Mouse (Mus musculus): ENCODE data around the gene Cytip. TPM values are rescaled to one million over a fixed set of nuclear protein-coding genes. Genes with fewer than 3 reads are reported as not detected.

The Cytip gene
- polyA plus RNA-seq, 1 experiment from 2014 or later = 0.11 TPM

DNA sequence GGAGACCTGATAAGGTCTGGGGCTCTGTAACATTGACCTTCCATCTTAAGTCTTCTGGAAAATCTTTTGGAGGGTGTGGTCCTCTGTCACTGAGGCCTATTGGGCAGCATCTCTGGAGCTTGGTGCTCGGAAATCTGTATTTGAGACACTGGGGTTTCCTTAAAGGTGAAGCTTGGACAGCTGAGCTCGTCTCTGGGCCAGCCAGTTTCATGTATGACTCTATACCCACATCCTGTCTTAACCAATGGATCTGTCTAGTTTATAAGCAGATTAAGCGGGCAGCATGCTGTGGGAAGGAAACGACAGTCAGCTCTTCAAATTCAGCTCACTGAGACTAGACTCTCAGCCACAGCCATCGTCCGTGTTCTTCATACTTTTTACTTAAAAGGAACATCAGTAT, 88.3 kb downstream of the Cytip start:
- WGBS = 89% methylated on average over 6 of the region's 6 CpGs
- H3K4me1 ChIP-seq (replicated peaks; ENCODE audit: control insufficient read depth, insufficient read depth, low read length) = no peaks in the 10 kb centered on the region
- H3K9ac ChIP-seq (ENCODE audit: low read depth, low read length) = no peak overlapping the region
- DNase-seq (ENCODE audit: low spot score) = no peak
- no peaks in the 10 kb centered on the region for H3K36me3 ChIP-seq (ENCODE audit: control insufficient read depth, insufficient read depth, low read length)
- no peaks in the 10 kb centered on the region for H3K9me3 ChIP-seq (ENCODE audit: control insufficient read depth, low read length)
- no peak overlapping the region for H3K4me2 ChIP-seq (replicated peaks; ENCODE audit: low read depth, low read length)
- no peak for ATAC-seq (ENCODE audit: low FRiP score)
- no peaks in the 10 kb centered on the region for H3K27me3 ChIP-seq (ENCODE audit: control insufficient read depth, insufficient read depth, low read length)
- H3K4me3 ChIP-seq (ENCODE audit: low read depth, low read length) = no peak overlapping the region
- no peak overlapping the region for H3K27ac ChIP-seq (ENCODE audit: low read depth, low read length)

DNA sequence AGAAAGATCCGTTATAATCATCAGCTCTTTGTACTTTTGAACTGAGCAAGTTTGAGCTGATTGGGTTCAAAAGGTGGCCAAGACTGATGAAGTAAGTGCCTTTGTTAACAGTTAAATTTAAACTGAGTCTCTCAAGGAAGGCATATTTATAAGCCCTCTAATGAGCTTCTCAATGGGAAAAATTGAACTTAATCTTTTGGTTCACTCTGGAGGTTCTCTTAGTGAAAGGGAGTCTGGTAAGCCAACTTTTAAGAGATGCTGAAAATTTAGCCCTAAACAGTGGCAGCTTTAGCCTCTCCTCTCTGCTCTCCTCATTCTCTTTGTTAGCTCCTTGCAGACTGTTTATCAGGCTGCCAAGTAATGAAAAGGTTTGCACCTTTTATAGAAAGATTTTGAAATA, 100.5 kb downstream of the Cytip start:
- no peaks in the 10 kb centered on the region for H3K9me3 ChIP-seq (ENCODE audit: control insufficient read depth, low read length)
- ATAC-seq (ENCODE audit: low FRiP score) = no peak
- no peak for DNase-seq (ENCODE audit: low spot score)
- no peak overlapping the region for H3K4me2 ChIP-seq (replicated peaks; ENCODE audit: low read depth, low read length)
- no peak overlapping the region for H3K9ac ChIP-seq (ENCODE audit: low read depth, low read length)
- H3K4me3 ChIP-seq (ENCODE audit: low read depth, low read length) = no peak overlapping the region
- no peaks in the 10 kb centered on the region for H3K4me1 ChIP-seq (replicated peaks; ENCODE audit: control insufficient read depth, insufficient read depth, low read length)
- no peak overlapping the region for H3K27ac ChIP-seq (ENCODE audit: low read depth, low read length)
- no peaks in the 10 kb centered on the region for H3K27me3 ChIP-seq (ENCODE audit: control insufficient read depth, insufficient read depth, low read length)
- 66% methylated on average over 1 of the region's 1 CpGs for WGBS
- no peaks in the 10 kb centered on the region for H3K36me3 ChIP-seq (ENCODE audit: control insufficient read depth, insufficient read depth, low read length)

DNA sequence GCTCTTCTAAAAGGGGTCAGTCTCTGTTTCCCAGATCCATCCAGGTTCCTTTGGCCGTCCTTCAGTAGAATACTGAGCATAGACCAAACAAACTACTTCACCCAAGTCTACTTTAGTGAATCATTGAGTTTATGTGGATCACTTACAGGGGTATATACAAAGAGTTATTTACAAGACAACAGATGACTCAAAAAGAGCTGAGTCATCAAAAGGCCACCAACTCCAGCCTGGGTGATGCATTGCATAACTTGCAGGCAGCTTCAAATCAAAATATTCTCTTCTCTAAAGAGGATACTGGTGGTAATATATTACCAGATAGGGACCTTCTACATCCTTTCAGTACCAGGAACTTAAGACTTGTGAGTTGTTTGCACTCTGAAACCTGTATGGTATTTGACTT, 108.9 kb downstream of the Cytip start:
- Histone ChIP-seq H3K27me3 (ENCODE audit: control insufficient read depth, insufficient read depth, low read length) (no peaks in the 10 kb centered on the region), H3K9ac (ENCODE audit: low read depth, low read length) (no peak overlapping the region), H3K4me1 (replicated peaks; ENCODE audit: control insufficient read depth, insufficient read depth, low read length) (no peaks in the 10 kb centered on the region), H3K4me3 (ENCODE audit: low read depth, low read length) (no peak overlapping the region), H3K27ac (ENCODE audit: low read depth, low read length) (no peak overlapping the region), H3K36me3 (ENCODE audit: control insufficient read depth, insufficient read depth, low read length) (no peaks in the 10 kb centered on the region), H3K4me2 (replicated peaks; ENCODE audit: low read depth, low read length) (no peak overlapping the region), H3K9me3 (ENCODE audit: control insufficient read depth, low read length) (no peaks in the 10 kb centered on the region)
- ATAC-seq (ENCODE audit: low FRiP score) = no peak
- 85% methylated on average over 1 of the region's 1 CpGs for WGBS
- no peak for DNase-seq (ENCODE audit: low spot score)

DNA sequence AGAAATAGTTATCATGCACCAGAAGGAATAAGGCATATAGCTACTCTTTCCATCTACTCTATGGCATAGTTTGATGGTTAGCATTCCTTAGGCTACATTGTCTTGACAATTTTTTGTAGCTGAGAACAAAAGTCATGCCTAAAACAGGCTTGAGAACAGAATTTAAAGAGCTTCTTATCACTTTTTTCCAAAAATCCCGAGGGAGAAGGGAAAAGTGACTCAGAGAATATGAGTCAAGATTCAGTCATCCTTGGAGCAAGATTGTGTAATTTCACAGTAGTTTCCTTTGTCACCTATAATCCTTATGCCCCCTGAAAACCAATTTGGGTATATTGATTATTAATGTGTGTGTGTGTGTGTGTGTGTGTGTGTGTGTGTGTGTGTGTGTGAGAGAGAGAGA, 115.5 kb downstream of the Cytip start:
- Histone ChIP-seq H3K4me2 (replicated peaks; ENCODE audit: low read depth, low read length) (no peak overlapping the region), H3K4me3 (ENCODE audit: low read depth, low read length) (no peak overlapping the region), H3K9me3 (ENCODE audit: control insufficient read depth, low read length) (no peaks in the 10 kb centered on the region), H3K9ac (ENCODE audit: low read depth, low read length) (no peak overlapping the region), H3K27ac (ENCODE audit: low read depth, low read length) (no peak overlapping the region), H3K4me1 (replicated peaks; ENCODE audit: control insufficient read depth, insufficient read depth, low read length) (no peaks in the 10 kb centered on the region), H3K27me3 (ENCODE audit: control insufficient read depth, insufficient read depth, low read length) (no peaks in the 10 kb centered on the region), H3K36me3 (ENCODE audit: control insufficient read depth, insufficient read depth, low read length) (no peaks in the 10 kb centered on the region)
- ATAC-seq (ENCODE audit: low FRiP score) (no peak), DNase-seq (ENCODE audit: low spot score) (no peak)
- 76% methylated on average over 1 of the region's 1 CpGs for WGBS

Other genes starting within 250 kb of the Cytip start
- gene Galnt5, start 197.6 kb downstream of the Cytip start, polyA plus RNA-seq (2014; fragmentation: Nextera tagmentation; extraction: Ambion mirVana) = 0.74 and 0.84 TPM in 2 replicates
- 0.27 and 0.42 TPM in 2 replicates for gene Ermn, start 142.7 kb downstream of the Cytip start, polyA plus RNA-seq (2014; fragmentation: Nextera tagmentation; extraction: Ambion mirVana)
- gene Acvr1c, start 162.4 kb upstream of the Cytip start, polyA plus RNA-seq (2014; fragmentation: Nextera tagmentation; extraction: Ambion mirVana) = 0.07 and 0.26 TPM in 2 replicates

Measured in hindbrain, embryonic 11.5 days (tissue).